Mouse (Mus musculus) hindbrain, embryonic 12.5 days (tissue): ENCODE measurements around the gene Dach1. TPM values are rescaled to one million over a fixed set of nuclear protein-coding genes. Genes with fewer than 3 reads are reported as not detected.

Experiments
- ATAC-seq: fragments of 200-750 bp; cut with Nextera tagmentation; 2 replicates; pipeline ENCODE4 v1.8.0; 2017; ENCODE audit warnings: moderate TSS enrichment; ENCODE audit not compliant: low FRiP score
- H3K27ac ChIP-seq: fragments of 300-500 bp; sonication (generic); 2 replicates; pipeline ENCODE4 v1.5.1; 2016; ENCODE audit warnings: mild to moderate bottlenecking
- H3K27me3 ChIP-seq: fragments of 300-500 bp; sonication (generic); 2 replicates; pipeline ENCODE4 v1.6.1; 2016; ENCODE audit warnings: mild to moderate bottlenecking
- H3K36me3 ChIP-seq: fragments of 300-500 bp; sonication (generic); 2 replicates; pipeline ENCODE4 v1.6.1; 2016; ENCODE audit warnings: mild to moderate bottlenecking
- H3K4me1 ChIP-seq: fragments of 300-500 bp; sonication (generic); 2 replicates; pipeline ENCODE4 v1.6.1; 2016
- H3K4me2 ChIP-seq: fragments of 300-500 bp; sonication (generic); replicated peaks from 2 replicates; pipeline ENCODE4 v1.6.1; 2016; ENCODE audit warnings: mild to moderate bottlenecking
- H3K4me3 ChIP-seq: fragments of 300-500 bp; sonication (generic); 2 replicates; pipeline ENCODE4 v1.5.1; 2016; ENCODE audit warnings: mild to moderate bottlenecking
- H3K9ac ChIP-seq: fragments of 300-500 bp; sonication (generic); 2 replicates; pipeline ENCODE4 v1.6.1; 2016; ENCODE audit warnings: mild to moderate bottlenecking, moderate library complexity
- H3K9me3 ChIP-seq: fragments of 300-500 bp; sonication (generic); replicated peaks from 2 replicates; pipeline ENCODE4 v1.6.1; 2016; ENCODE audit warnings: mild to moderate bottlenecking
- WGBS: fragments of 180-500 bp; shearing (Covaris S2); methylation state at CpG from one replicate; pipeline ENCODE4 v1.1.7; 2016; 5-methylcytosine and 5-hydroxymethylcytosine counted together
- polyA plus RNA-seq: library from polyadenylated mRNA; unstranded; fragments of >200 nt; fragmentation: Nextera tagmentation; extraction: Ambion mirVana; gene quantifications from 2 replicates; pipeline ENCODE4 v1.2.1, GENCODE M21; 2016

Dach1 gene
- polyA plus RNA-seq, 1 experiment from 2014 or later: 24.3 TPM

DNA sequence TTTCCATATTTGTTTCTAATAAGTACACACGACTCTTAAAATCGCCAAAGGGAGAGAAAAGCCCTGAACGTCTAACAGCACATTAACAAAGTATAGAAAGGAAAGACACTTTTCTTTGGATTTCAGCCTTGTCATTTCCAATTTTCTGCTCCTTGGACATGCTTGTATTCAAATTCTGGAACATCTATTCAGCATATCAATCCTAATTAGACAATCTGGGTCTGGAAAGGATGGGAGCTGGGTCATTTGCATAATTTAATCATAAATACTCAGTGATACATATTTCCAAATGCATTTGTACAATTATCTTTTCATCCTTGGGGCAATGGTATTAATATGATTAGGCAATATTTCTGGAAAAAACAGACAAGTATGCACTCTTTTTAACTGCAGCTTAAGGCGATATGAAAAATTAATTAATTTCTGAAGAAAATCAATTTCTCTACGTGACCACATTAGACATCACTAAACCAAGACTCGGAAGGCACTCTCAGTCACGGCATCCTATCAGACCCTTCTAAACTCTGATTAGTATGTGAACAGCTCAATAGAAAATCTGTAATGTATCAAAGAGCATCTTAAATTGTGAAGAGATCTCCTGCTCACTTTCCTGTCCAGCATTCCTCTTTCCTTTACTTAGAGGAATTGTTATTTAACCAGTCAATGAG is 13.7 kb downstream of the Dach1 start:
- 38% methylated on average over 7 of the region's 7 CpGs for WGBS
- peaks cover 8% of the 10 kb centered on the region for H3K4me1 ChIP-seq
- H3K4me3 ChIP-seq: no peak overlapping the region
- H3K36me3 ChIP-seq: no peaks in the 10 kb centered on the region
- no peaks in the 10 kb centered on the region for H3K9me3 ChIP-seq
- no peaks in the 10 kb centered on the region for H3K27me3 ChIP-seq
- H3K4me2 ChIP-seq: peak overlapping the region; percentile 17; the same call in 1 of the 2 replicates
- peak; percentile 49 for ATAC-seq
- no peak overlapping the region for H3K9ac ChIP-seq
- H3K27ac ChIP-seq: peak overlapping the region; percentile 42

GRCm38 (mm10) chr14:98154832-98155422 is 14.6 kb downstream of the Dach1 start:
- 25% methylated on average over 7 of the region's 7 CpGs for WGBS
- peak overlapping the region; percentile 74 for H3K27ac ChIP-seq
- H3K9ac ChIP-seq: no peak overlapping the region
- no peak overlapping the region for H3K4me3 ChIP-seq
- H3K36me3 ChIP-seq: no peaks in the 10 kb centered on the region
- H3K4me1 ChIP-seq: peaks cover 8% of the 10 kb centered on the region
- H3K9me3 ChIP-seq: no peaks in the 10 kb centered on the region
- peak overlapping the region; percentile 5; the same call in 1 of the 2 replicates for H3K4me2 ChIP-seq
- peak; percentile 91 for ATAC-seq
- H3K27me3 ChIP-seq: no peaks in the 10 kb centered on the region

- H3K4me3 ChIP-seq: no peak overlapping the region
- H3K9ac ChIP-seq: no peak overlapping the region
- no peaks in the 10 kb centered on the region for H3K27me3 ChIP-seq
- H3K36me3 ChIP-seq: no peaks in the 10 kb centered on the region
- H3K4me2 ChIP-seq: no peak overlapping the region
- H3K27ac ChIP-seq: no peak overlapping the region
- no peak for ATAC-seq
- WGBS: 64% methylated on average over 2 of the region's 2 CpGs
- H3K9me3 ChIP-seq: no peaks in the 10 kb centered on the region
- H3K4me1 ChIP-seq: peaks cover 18% of the 10 kb centered on the region
Measured at GRCm38 (mm10) chr14:98141758-98142157, 27.8 kb downstream of the Dach1 start.

DNA sequence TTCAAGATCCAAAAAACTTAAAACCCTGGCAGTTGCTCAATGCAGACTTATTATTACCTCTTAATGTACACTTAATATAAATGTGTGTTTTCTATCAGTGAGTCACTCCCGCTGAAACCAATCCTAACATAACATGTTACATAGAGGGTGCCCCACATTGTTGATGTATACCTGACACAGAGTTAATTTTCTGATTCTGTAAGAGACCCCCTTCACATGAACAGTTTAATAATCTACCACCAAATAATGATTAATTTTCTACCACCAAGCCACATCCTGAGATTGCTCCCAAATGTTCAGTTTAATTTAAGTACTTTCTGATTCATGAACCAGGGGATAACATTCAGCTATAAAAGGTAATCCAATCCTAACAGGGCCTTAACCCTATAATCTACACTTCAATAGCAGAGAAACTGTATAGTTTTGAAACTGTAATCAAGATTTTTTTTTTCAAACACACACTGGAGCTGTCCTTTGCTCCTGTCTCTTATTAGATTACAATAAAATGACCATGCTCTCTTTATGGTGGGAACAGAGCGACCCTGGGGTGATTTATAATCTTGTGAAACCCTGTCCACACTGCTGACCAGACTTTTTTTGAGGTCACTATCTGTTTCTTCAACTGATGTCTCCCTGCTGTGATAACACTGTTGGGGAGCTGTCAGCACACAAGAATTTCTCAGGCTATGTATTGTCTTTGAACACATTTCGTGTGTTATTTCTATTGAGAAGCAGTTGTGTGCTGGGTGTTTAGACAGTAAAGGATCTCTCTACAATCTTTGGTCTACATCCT is 30.5 kb downstream of the Dach1 start:
- H3K27ac ChIP-seq: no peak overlapping the region
- no peaks in the 10 kb centered on the region for H3K36me3 ChIP-seq
- no peak overlapping the region for H3K4me2 ChIP-seq
- no peaks in the 10 kb centered on the region for H3K9me3 ChIP-seq
- H3K27me3 ChIP-seq: no peaks in the 10 kb centered on the region
- peaks cover 26% of the 10 kb centered on the region for H3K4me1 ChIP-seq
- no peak overlapping the region for H3K4me3 ChIP-seq
- WGBS: 30% methylated on average over 3 of the region's 3 CpGs
- ATAC-seq: no peak
- H3K9ac ChIP-seq: no peak overlapping the region

DNA sequence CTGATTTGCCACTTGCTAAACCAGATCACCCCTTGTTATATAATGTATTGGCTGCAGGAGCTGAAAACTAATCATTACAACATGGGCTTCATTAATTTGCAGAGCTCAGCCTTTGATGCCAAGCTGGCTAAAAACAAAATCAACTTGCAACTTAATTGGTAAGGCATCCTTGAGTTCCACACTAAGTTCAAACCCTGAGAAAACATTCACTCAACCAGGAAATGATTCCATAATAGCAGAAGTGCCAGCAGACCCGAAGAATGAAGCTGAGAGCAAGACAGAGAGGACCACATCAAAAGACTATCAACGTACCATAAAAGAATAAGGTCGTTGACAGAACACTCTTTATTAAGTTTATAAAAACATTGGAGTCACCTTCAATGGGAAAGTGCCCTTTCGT is 35.0 kb downstream of the Dach1 start:
- Histone ChIP-seq H3K27ac (no peak overlapping the region), H3K9me3 (no peaks in the 10 kb centered on the region), H3K4me2 (no peak overlapping the region), H3K36me3 (no peaks in the 10 kb centered on the region), H3K27me3 (no peaks in the 10 kb centered on the region), H3K4me3 (no peak overlapping the region), H3K4me1 (peaks cover 24% of the 10 kb centered on the region), H3K9ac (no peak overlapping the region)
- no peak for ATAC-seq
- WGBS: 42% methylated on average over 4 of the region's 4 CpGs

DNA sequence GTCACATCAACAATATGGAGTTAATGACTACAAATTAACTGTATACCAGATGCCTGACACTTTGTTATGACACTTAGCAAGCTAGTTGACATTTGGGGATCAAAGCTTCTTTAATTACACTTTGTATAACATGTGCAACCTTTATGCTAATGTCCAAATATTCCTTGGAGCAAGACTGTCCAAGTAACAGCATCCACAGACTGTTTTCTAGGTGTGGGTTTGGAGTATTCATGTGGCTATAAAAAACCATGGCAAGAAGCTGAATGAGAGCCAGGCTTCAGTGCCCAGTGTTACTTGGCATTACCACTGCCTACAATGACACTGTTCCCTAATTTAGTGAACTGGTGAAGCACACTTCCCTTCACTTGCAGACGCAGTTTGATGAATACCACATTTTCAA is 46.5 kb downstream of the Dach1 start:
- 0 out of 2 replicates have a peak, but pooled peaks cover 3% of the 10 kb centered on the region for H3K36me3 ChIP-seq
- 70% methylated on average over 1 of the region's 1 CpGs for WGBS
- H3K9me3 ChIP-seq: no peaks in the 10 kb centered on the region
- H3K4me2 ChIP-seq: no peak overlapping the region
- H3K4me1 ChIP-seq: 0 out of 2 replicates have a peak, but pooled peaks cover 3% of the 10 kb centered on the region
- no peaks in the 10 kb centered on the region for H3K27me3 ChIP-seq
- H3K27ac ChIP-seq: no peak overlapping the region; the same call in 1 of the 2 replicates
- H3K4me3 ChIP-seq: no peak overlapping the region
- no peak overlapping the region for H3K9ac ChIP-seq
- ATAC-seq: no peak

DNA sequence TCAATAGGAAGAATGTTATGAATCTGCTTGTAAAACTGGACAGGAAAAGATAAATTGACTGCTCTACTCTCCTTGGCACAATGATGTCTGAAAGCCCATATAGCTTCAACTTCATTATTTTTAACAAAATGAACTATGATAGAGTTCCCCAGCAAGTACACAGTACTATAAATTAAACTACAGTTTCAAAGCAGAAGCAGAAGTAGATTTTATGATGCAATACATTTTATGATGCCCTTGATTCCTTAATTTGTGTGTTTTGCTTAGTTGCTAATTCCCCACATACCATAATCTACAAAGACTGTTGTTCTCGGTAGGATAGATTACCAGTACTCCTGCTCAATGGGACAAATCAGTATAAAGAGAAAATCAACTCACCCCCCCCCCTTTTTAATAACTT is 52.9 kb downstream of the Dach1 start:
- H3K9me3 ChIP-seq: no peaks in the 10 kb centered on the region

GRCm38 (mm10) chr14:98113106-98113505 is 56.5 kb downstream of the Dach1 start:
- H3K9me3 ChIP-seq: no peaks in the 10 kb centered on the region
- H3K27ac ChIP-seq: no peak overlapping the region
- no peaks in the 10 kb centered on the region for H3K36me3 ChIP-seq
- H3K4me2 ChIP-seq: no peak overlapping the region
- H3K9ac ChIP-seq: no peak overlapping the region
- no peak overlapping the region for H3K4me3 ChIP-seq
- 76% methylated on average over 1 of the region's 1 CpGs for WGBS
- no peaks in the 10 kb centered on the region for H3K27me3 ChIP-seq
- no peak for ATAC-seq
- H3K4me1 ChIP-seq: peaks cover under 1% of the 10 kb centered on the region; the same call in 1 of the 2 replicates

More for the DNA sequence above, 52.9 kb downstream of the Dach1 start:
- 0 out of 2 replicates have a peak, but pooled peaks cover 3% of the 10 kb centered on the region for H3K4me1 ChIP-seq
- H3K4me2 ChIP-seq: no peak overlapping the region
- no peaks in the 10 kb centered on the region for H3K27me3 ChIP-seq
- 75% methylated on average over 1 of the region's 1 CpGs for WGBS
- no peak overlapping the region for H3K9ac ChIP-seq
- no peak overlapping the region for H3K4me3 ChIP-seq
- no peak for ATAC-seq
- H3K36me3 ChIP-seq: no peaks in the 10 kb centered on the region
- no peak overlapping the region for H3K27ac ChIP-seq

GRCm38 (mm10) chr14:98109929-98110328 is 59.6 kb downstream of the Dach1 start:
- Histone ChIP-seq H3K4me1 (peaks cover 8% of the 10 kb centered on the region; the same call in 1 of the 2 replicates), H3K9me3 (no peaks in the 10 kb centered on the region), H3K36me3 (no peaks in the 10 kb centered on the region), H3K27me3 (no peaks in the 10 kb centered on the region), H3K9ac (no peak overlapping the region), H3K4me3 (no peak overlapping the region), H3K4me2 (no peak overlapping the region), H3K27ac (no peak overlapping the region)
- 94% methylated on average over 2 of the region's 2 CpGs for WGBS
- no peak for ATAC-seq

- H3K27me3 ChIP-seq: no peaks in the 10 kb centered on the region
- H3K9me3 ChIP-seq: no peaks in the 10 kb centered on the region
- no peak overlapping the region for H3K4me2 ChIP-seq
- H3K27ac ChIP-seq: no peak overlapping the region
- H3K9ac ChIP-seq: no peak overlapping the region
- no peak overlapping the region for H3K4me3 ChIP-seq
- peak; percentile 47; the same call in 1 of the 2 replicates for ATAC-seq
- 33% methylated on average over 3 of the region's 3 CpGs for WGBS
- peaks cover 8% of the 10 kb centered on the region; the same call in 1 of the 2 replicates for H3K4me1 ChIP-seq
- H3K36me3 ChIP-seq: no peaks in the 10 kb centered on the region
Measured at GRCm38 (mm10) chr14:98108764-98109163, 60.8 kb downstream of the Dach1 start.

DNA sequence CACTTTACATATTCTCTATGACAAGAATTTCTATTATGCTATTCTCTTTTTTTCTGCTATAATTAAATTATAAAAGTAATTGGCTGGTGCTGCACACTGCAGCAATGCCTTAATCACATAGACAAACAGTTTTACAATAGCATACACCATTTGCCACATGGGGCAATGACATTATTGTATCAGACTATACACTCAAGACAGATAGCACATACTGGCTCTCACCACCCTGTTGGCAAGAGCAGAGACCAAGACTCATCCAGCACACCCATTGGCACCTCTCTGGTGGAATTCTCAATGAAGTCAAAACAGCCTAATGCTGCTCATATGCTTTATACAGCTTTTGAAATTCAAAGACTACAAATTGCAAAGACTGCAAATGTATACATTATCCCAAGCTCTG is 63.4 kb downstream of the Dach1 start:
- no peak overlapping the region for H3K4me3 ChIP-seq
- no peak overlapping the region for H3K27ac ChIP-seq
- ATAC-seq: 0 out of 2 replicates have a peak, but pooled peaks have one; percentile 30
- no peaks in the 10 kb centered on the region for H3K9me3 ChIP-seq
- no peak overlapping the region for H3K4me2 ChIP-seq
- H3K9ac ChIP-seq: no peak overlapping the region
- peaks cover 8% of the 10 kb centered on the region; the same call in 1 of the 2 replicates for H3K4me1 ChIP-seq
- H3K36me3 ChIP-seq: no peaks in the 10 kb centered on the region
- no peaks in the 10 kb centered on the region for H3K27me3 ChIP-seq

DNA sequence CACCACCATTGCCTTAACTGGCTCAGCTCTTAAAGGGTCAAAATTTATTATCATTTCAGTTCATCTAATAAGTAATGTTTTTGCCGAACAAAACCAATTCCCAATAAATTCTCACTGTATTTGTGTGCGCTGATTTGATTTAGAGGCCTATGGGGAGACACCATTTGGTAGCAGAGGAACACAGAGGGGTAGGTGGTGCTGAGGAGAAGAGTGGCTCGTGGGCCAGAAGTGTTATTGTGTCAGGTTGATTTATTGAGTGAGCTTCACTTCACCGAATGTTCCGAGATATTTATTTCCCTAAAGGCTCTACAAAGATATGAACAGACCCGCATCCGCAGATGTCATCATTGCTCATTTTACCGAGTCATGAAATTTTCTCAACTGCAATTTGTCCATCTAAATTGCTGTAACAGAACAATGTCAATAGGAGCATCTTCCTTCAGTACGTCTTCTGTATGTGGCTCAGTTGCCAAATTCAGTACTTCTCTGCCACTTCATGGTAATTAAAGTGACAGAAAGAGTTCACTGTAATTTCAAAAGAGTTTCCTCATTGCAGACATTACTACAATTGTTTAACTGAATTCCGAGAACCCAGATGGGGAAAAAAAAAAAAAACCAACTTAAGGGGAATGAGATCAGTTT is 65.1 kb downstream of the Dach1 start:
- Histone ChIP-seq H3K4me2 (no peak overlapping the region), H3K9ac (no peak overlapping the region), H3K4me1 (peaks cover 8% of the 10 kb centered on the region; the same call in 1 of the 2 replicates), H3K4me3 (no peak overlapping the region), H3K36me3 (no peaks in the 10 kb centered on the region), H3K27ac (no peak overlapping the region), H3K9me3 (no peaks in the 10 kb centered on the region), H3K27me3 (no peaks in the 10 kb centered on the region)
- WGBS: 61% methylated on average over 10 of the region's 10 CpGs
- ATAC-seq: peak; percentile 49; the same call in 1 of the 2 replicates
